Mouse (Mus musculus) frontal cortex, postnatal 36 days (tissue): ENCODE results near the gene Nostrin.

Experiments used
- DNase-seq, 2 experiments: peaks; one replicate each; pipeline ENCODE4 v3.0.0; 2022; ENCODE audit warnings: low spot score in 2 of 2

Gene Nostrin

GRCm38 (mm10) chr2:69129425-69130210, 6.0 kb upstream of the Nostrin start:
- no peak for DNase-seq

GRCm38 (mm10) chr2:69132046-69132445, 3.6 kb upstream of the Nostrin start:
- DNase-seq = no peak

GRCm38 (mm10) chr2:69132488-69133040, 3.0 kb upstream of the Nostrin start:
- no peak for DNase-seq

- DNase-seq = no peak
Observed at GRCm38 (mm10) chr2:69134186-69134585, 1.4 kb upstream of the Nostrin start.

- no peak for DNase-seq
Observed at GRCm38 (mm10) chr2:69134937-69135336, 663 bp upstream of the Nostrin start.

GRCm38 (mm10) chr2:69137406-69138084, 1.9 kb downstream of the Nostrin start:
- DNase-seq = no peak

GRCm38 (mm10) chr2:69138759-69139158, 3.2 kb downstream of the Nostrin start:
- DNase-seq = peak in 1 of 2 experiments; percentile 22

- DNase-seq = no peak
Observed at GRCm38 (mm10) chr2:69140215-69140614, 4.6 kb downstream of the Nostrin start.

GRCm38 (mm10) chr2:69140816-69141215, 5.2 kb downstream of the Nostrin start:
- no peak for DNase-seq

- no peak for DNase-seq
Observed at GRCm38 (mm10) chr2:69148691-69149090, 13.1 kb downstream of the Nostrin start.

- no peak for DNase-seq
Observed at GRCm38 (mm10) chr2:69149154-69149553, 13.6 kb downstream of the Nostrin start.

- no peak for DNase-seq
Observed at GRCm38 (mm10) chr2:69150841-69151240, 15.2 kb downstream of the Nostrin start.

- DNase-seq = no peak
Observed at GRCm38 (mm10) chr2:69155861-69156260, 20.3 kb downstream of the Nostrin start.

GRCm38 (mm10) chr2:69156283-69156682, 20.7 kb downstream of the Nostrin start:
- DNase-seq = no peak

- no peak for DNase-seq
Observed at GRCm38 (mm10) chr2:69158907-69159306, 23.3 kb downstream of the Nostrin start.

GRCm38 (mm10) chr2:69170395-69171077, 34.9 kb downstream of the Nostrin start:
- no peak for DNase-seq

- peak; percentile 13 to 45 for DNase-seq
Observed at GRCm38 (mm10) chr2:69175296-69175695, 39.7 kb downstream of the Nostrin start.

- DNase-seq = no peak
Observed at GRCm38 (mm10) chr2:69179721-69180120, 44.1 kb downstream of the Nostrin start.

- DNase-seq = no peak
Observed at GRCm38 (mm10) chr2:69187990-69188389, 52.4 kb downstream of the Nostrin start.

GRCm38 (mm10) chr2:69188732-69189131, 53.1 kb downstream of the Nostrin start:
- peak; percentile 16 to 70 for DNase-seq

GRCm38 (mm10) chr2:69189222-69189621, 53.6 kb downstream of the Nostrin start:
- no peak for DNase-seq

- no peak for DNase-seq
Observed at GRCm38 (mm10) chr2:69191059-69191458, 55.5 kb downstream of the Nostrin start.
